Mouse (Mus musculus) olfactory bulb, adult 2 months (tissue): ENCODE measurements around the gene Fgfr2.

Experiments
- CTCF ChIP-seq: fragments of 200-500 bp; IDR thresholded peaks from 2 replicates; pipeline ENCODE4 v1.5.1; 2012; ENCODE audit warnings: low read depth, mild to moderate bottlenecking, low read length, moderate library complexity; ENCODE audit not compliant: insufficient read depth
- POLR2A ChIP-seq: fragments of 200-500 bp; IDR thresholded peaks from 2 replicates; pipeline ENCODE4 v1.6.1; 2012; ENCODE audit warnings: mild to moderate bottlenecking, low read depth, low read length, moderate library complexity; ENCODE audit not compliant: insufficient read depth

- no peak for TF ChIP-seq CTCF
- no peak for TF ChIP-seq POLR2A
Measured at GRCm38 (mm10) chr7:132305492-132306375, 817.4 kb downstream of the Fgfr2 start.
